Mouse (Mus musculus) Patski (cell line): ENCODE measurements around the gene Ntm. TPM values are rescaled to one million over a fixed set of nuclear protein-coding genes. Genes with fewer than 3 reads are reported as not detected.

Experiments
- ATAC-seq: fragments of 100-300 bp; one replicate; pipeline ENCODE4 v1.8.0; 2021
- CTCF ChIA-PET: fragments of 350-600 bp; sonication (Branson Sonifier 250); formaldehyde crosslinking; loops from one replicate; lab custom pipeline; 2022; ENCODE audit warnings: inconsistent platforms; lab: Charles Lee
- POLR2A ChIA-PET: fragments of 350-600 bp; sonication (Branson Sonifier 250); formaldehyde crosslinking; loops from one replicate; lab custom pipeline; 2022; ENCODE audit warnings: antibody characterized with exemption, inconsistent platforms; lab: Charles Lee
- DNase-seq: peaks from one replicate; pipeline ENCODE4 v3.0.0-alpha.2; 2011; ENCODE audit warnings: low read depth, low spot score
- H3K27me3 ChIP-seq: fragments of 371-371 bp; one replicate; pipeline ENCODE4 v1.5.1; 2021
- CTCF ChIP-seq: fragments of 100-300 bp; IDR thresholded peaks from one replicate; pipeline ENCODE4 v1.5.1; 2021
- in situ Hi-C: fragments of 300-500 bp; cut with MboI; formaldehyde crosslinking; loops from 3 replicates; pipeline ENCODE4 v1.11.1; 2018; ENCODE audit warnings: low pct_unique_long_range_greater_than_20kb, mixed read lengths
- polyA plus RNA-seq: library from polyadenylated mRNA; unstranded; gene quantifications from one replicate; pipeline ENCODE4 v1.2.3, GENCODE M21; 2021

Gene Ntm
- polyA plus RNA-seq, 1 experiment from 2014 or later: 13.4 TPM

DNA sequence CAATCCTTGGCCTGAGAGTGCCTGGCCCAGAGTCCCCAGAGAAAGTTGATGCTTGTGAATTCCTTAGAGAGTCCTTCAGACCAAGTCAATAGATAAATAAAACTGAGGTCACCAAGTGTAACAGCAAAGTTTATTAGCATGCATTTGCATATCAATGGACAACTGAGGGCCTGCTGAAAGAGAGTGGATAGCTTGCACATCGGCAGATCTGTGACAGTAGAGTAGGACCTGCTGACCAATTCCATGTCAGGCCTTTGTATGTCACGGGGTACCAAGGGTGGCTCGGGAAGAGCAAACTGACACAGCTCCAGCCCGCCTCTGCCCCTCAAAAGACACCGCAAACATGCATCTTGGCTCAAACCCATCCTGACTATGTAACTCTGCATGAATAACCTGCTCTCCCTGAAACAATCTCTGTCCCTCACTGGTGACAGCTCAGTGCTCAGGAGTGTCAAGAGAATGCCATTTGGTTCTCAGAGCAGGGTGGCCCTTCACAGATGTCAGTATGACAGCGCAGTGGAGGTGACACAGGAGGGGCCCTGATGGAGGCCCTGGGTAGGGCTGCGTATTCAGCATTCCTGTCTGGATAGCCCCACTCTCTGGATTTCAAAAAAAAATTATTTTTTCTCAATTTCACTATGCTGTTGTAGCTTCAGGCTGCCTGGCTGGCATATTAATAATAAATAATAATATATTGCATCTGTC lies 305.0 kb downstream of the Ntm start:
- DNase-seq (no peak), ATAC-seq (no peak)
- POLR2A ChIA-PET: no interaction called here
- no peak for TF ChIP-seq CTCF
- in situ Hi-C loops: no loop called here
- CTCF ChIA-PET: interaction anchor here (1.0 kb wide), 1 partner anchor 10 kb away, joined by 3 read pairs; no protein-coding TSS in a partner anchor
- H3K27me3 ChIP-seq: peaks cover 14% of the 10 kb centered on the region

DNA sequence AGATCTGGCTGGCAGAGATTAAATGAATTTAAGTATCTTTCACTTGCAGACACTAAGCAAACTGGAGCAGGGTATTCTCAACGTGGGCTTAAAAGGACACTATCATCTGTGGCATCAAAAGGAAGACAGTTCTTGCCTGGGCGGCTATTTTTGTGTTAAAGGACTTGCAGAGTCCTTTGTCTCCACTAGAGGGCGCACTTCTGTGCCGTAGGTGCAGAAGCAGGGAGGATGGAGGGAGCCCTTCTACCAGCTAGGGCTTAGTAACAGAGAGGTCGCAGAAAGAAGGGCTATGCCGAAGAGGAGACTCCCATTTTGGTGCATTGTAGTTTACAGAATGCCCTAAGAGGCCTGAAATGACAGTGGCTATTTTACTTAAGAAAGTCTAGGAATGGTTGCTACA lies 308.1 kb downstream of the Ntm start:
- DNase-seq (no peak), ATAC-seq (peak; percentile 8)
- ChIA-PET POLR2A (no interaction called here), CTCF (interaction anchor here (0.8 to 2.2 kb wide), 3 partner anchors 12 to 425 kb away, joined by 3 to 9 read pairs (median 3); no protein-coding TSS in a partner anchor)
- peaks cover 23% of the 10 kb centered on the region for H3K27me3 ChIP-seq
- TF ChIP-seq CTCF: peak; percentile 81
- in situ Hi-C loops: loop anchor here (5.0 kb wide), 1 partner anchor 1393 kb away; no protein-coding TSS in a partner anchor

DNA sequence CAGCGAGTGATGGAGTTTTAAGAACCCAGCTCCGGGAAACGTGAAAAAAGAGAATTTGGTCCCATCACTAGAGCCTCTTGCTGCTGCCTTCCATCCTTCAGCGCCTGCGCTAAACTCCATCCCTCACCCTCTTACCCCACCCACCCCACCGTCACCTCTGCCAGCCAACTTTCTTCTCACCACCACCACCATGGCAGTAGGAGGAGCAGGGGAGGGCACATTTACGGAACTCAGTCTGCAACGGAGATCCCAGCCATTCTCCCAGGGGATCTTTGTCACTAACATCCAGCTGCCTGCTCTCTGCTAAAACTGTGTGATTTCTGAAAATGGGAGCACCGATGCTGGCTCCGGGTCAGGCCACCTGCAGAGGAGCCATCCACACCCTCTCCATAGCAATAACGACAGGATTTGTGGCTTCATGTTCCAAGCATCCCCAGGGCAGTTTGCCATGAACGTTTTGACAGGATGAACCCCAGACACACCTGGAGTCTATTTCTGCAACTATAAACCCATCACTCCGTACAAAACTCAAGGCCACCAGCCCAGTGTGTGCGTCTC lies 309.2 kb downstream of the Ntm start:
- DNase-seq (no peak), ATAC-seq (no peak)
- ChIA-PET POLR2A (no interaction called here), CTCF (interaction anchor here (2.2 kb wide), 1 partner anchor 11 kb away, joined by 9 read pairs; no protein-coding TSS in a partner anchor)
- no peak for TF ChIP-seq CTCF
- peaks cover 23% of the 10 kb centered on the region for H3K27me3 ChIP-seq
- in situ Hi-C loops: loop anchor here (5.0 kb wide), 1 partner anchor 1391 kb away; no protein-coding TSS in a partner anchor

DNA sequence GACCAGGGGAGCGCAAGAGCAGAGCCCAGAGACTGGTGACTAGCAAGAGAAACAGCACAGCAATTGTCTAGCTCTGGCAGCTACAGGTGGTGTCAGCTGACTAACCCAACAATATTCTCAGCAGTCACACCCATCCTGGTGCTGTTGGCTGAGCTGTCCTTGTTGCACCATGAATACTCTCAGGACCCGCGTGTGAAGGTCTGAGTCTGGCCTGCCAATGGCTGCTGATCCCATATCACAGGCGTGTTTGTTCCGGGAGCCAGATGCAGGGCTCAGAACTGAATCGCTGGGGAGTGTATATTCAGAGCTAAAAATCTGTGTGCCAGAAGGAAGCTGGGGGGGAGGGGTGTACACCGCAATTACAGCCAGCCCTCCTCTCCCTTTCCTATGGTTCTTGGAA lies 310.1 kb downstream of the Ntm start:
- TF ChIP-seq CTCF: no peak
- in situ Hi-C loops: loop anchor here (5.0 kb wide), 1 partner anchor 1391 kb away; no protein-coding TSS in a partner anchor
- H3K27me3 ChIP-seq: peaks cover 23% of the 10 kb centered on the region
- ATAC-seq: no peak
- POLR2A ChIA-PET: no interaction called here
- no peak for DNase-seq
- CTCF ChIA-PET: interaction anchor here (0.8 kb wide), 1 partner anchor 10 kb away, joined by 3 read pairs; no protein-coding TSS in a partner anchor

- H3K27me3 ChIP-seq: peaks cover 23% of the 10 kb centered on the region
- CTCF ChIA-PET: no interaction called here
- ATAC-seq: no peak
- no peak for TF ChIP-seq CTCF
- in situ Hi-C loops: loop anchor here (5.0 kb wide), 1 partner anchor 1390 kb away; no protein-coding TSS in a partner anchor
- no peak for DNase-seq
- POLR2A ChIA-PET: no interaction called here
Measured at GRCm38 (mm10) chr9:29651856-29652255, 311.1 kb downstream of the Ntm start.

DNA sequence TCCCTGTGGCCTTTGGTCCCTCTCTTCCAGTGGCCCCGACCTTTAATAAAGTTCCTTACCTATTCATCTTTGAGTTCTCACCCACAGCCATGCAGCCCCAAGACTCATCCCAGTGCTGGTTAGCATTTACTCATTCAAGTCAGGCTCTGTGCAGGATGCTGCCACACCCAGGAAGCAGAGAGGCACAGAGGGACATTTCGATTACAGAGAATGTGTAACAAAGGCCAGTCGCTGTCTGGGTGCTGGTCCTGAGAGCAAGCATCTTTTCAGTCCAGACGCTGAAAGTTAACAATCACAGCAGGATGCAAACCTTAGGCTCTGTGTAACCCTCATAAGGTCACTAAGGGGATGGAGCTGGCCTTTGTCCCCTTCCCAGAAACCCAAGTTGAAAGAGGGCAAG lies 311.7 kb downstream of the Ntm start:
- ATAC-seq (no peak), DNase-seq (no peak)
- ChIA-PET CTCF (no interaction called here), POLR2A (no interaction called here)
- in situ Hi-C loops: loop anchor here (5.0 kb wide), 1 partner anchor 1389 kb away; no protein-coding TSS in a partner anchor
- no peak for TF ChIP-seq CTCF
- peaks cover 23% of the 10 kb centered on the region for H3K27me3 ChIP-seq

DNA sequence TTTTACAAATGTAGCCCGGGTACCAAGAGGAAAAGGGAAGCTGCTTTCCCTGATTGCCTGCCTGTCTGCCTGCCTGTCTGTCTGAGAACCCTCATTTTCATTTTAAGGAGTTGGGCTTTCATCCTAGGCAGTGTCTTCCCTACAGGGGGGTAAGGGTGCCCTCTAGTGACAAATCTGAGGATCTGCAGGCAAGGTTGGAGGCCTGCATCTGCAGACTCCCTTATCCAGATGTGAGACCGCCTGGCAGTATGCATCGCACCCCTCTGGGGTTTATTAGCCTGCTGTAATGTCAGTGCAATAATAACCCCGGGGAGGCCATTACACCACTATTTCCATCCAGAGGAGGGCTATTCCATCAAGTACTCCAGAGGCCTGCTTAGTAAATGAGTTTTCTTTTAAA lies 312.3 kb downstream of the Ntm start:
- peak; percentile 78 for TF ChIP-seq CTCF
- ATAC-seq: no peak
- CTCF ChIA-PET: no interaction called here

GRCm38 (mm10) chr9:29650266-29650665 lies 312.7 kb downstream of the Ntm start:
- in situ Hi-C loops: loop anchor here (5.0 kb wide), 1 partner anchor 1388 kb away; no protein-coding TSS in a partner anchor
- DNase-seq (no peak), ATAC-seq (no peak)
- TF ChIP-seq CTCF: no peak
- ChIA-PET POLR2A (no interaction called here), CTCF (no interaction called here)
- H3K27me3 ChIP-seq: peaks cover 21% of the 10 kb centered on the region

More for the DNA sequence above, 312.3 kb downstream of the Ntm start:
- no peak for DNase-seq
- H3K27me3 ChIP-seq: peaks cover 23% of the 10 kb centered on the region
- POLR2A ChIA-PET: no interaction called here
- in situ Hi-C loops: loop anchor here (5.0 kb wide), 1 partner anchor 1388 kb away; no protein-coding TSS in a partner anchor

DNA sequence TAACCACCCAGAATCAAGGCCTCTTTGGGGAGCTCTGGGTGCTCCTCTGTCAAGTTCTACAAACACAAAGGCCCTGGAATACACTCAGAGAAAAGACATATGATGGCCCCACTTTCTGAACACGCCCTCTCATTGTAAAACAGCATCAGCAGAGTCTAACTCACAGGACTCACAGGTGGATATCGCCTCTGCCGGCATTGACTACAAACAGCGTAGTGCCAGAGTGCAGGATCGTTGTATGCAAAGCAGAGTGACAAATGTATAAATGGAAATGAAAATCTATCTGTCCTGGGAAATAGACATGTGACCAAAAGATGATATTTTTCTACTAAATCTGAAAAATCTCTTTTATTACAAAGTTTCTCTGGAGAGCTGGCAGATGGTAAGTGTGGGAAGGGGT lies 314.7 kb downstream of the Ntm start:
- ChIA-PET POLR2A (no interaction called here), CTCF (interaction anchor here (1.1 kb wide), 1 partner anchor 9 kb away, joined by 3 read pairs; no protein-coding TSS in a partner anchor)
- DNase-seq (no peak), ATAC-seq (no peak)
- in situ Hi-C loops: no loop called here
- no peak for TF ChIP-seq CTCF
- H3K27me3 ChIP-seq: peaks cover 10% of the 10 kb centered on the region

- DNase-seq (no peak), ATAC-seq (no peak)
- H3K27me3 ChIP-seq: peaks cover 12% of the 10 kb centered on the region
- ChIA-PET POLR2A (no interaction called here), CTCF (interaction anchor here (1.1 kb wide), 1 partner anchor 10 kb away, joined by 3 read pairs; no protein-coding TSS in a partner anchor)
- TF ChIP-seq CTCF: no peak
- in situ Hi-C loops: no loop called here
Measured at GRCm38 (mm10) chr9:29647764-29648163, 315.2 kb downstream of the Ntm start.
